Mouse (Mus musculus) testis, adult 2 months (tissue): ENCODE data around the gene Ak4.

Experiments
- CTCF ChIP-seq: fragments of 200-500 bp; IDR thresholded peaks from 2 replicates; pipeline ENCODE4 v1.5.1; 2012; ENCODE audit warnings: low read depth, mild to moderate bottlenecking, inconsistent platforms, low read length, moderate library complexity; ENCODE audit not compliant: control insufficient read depth, insufficient read depth, insufficient replicate concordance
- POLR2A ChIP-seq: fragments of 200-500 bp; IDR thresholded peaks from 2 replicates; pipeline ENCODE4 v1.6.1; 2012; ENCODE audit warnings: low read depth, mild to moderate bottlenecking, inconsistent platforms, low read length, moderate library complexity; ENCODE audit not compliant: control insufficient read depth

DNA sequence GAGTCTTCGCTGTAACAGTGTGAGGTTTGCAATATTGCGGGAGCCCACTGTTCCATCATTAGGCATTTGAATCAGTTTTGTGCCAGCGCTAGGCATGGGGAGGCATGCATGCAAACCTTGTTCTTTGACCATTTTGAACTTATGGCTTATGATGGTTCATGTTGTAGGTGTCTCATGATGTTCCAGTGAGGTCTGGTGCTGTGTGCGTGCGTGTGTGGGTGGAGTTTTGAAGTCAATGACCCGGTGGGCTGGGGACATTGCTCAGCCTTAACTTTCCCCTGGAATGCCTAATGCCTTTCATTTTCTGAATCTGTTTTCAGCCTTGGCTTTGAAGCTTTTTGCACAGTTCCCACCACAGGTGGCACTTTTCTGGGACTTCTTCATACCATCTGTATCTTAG, 10.9 kb downstream of the Ak4 start:
- TF ChIP-seq POLR2A = no peak
- TF ChIP-seq CTCF = no peak
